Mouse (Mus musculus) intestine, postnatal 0 days (tissue): ENCODE measurements around the gene Jmjd7. TPM values are rescaled to one million over a fixed set of nuclear protein-coding genes. Genes with fewer than 3 reads are reported as not detected.

Experiments used
- ATAC-seq: fragments of 200-750 bp; cut with Nextera tagmentation; 2 replicates; pipeline ENCODE4 v1.8.0; 2017; ENCODE audit warnings: mild to moderate bottlenecking, moderate TSS enrichment, moderate library complexity
- H3K27ac ChIP-seq: fragments of 300-500 bp; sonication (generic); 2 replicates; pipeline ENCODE4 v1.5.1; 2014; ENCODE audit warnings: mild to moderate bottlenecking, low read depth, low read length, moderate library complexity
- H3K27me3 ChIP-seq: fragments of 300-500 bp; sonication (generic); replicated peaks from 2 replicates; pipeline ENCODE4 v1.6.1; 2014; ENCODE audit warnings: low read length, mixed read lengths; ENCODE audit not compliant: control insufficient read depth, insufficient read depth
- H3K36me3 ChIP-seq: fragments of 300-500 bp; sonication (generic); 2 replicates; pipeline ENCODE4 v1.6.1; 2014; ENCODE audit warnings: mild to moderate bottlenecking, moderate library complexity; ENCODE audit not compliant: control insufficient read depth, insufficient read depth
- H3K4me1 ChIP-seq: fragments of 300-500 bp; sonication (generic); replicated peaks from 2 replicates; pipeline ENCODE4 v1.6.1; 2014; ENCODE audit warnings: antibody characterized with exemption, low read length, mixed read lengths; ENCODE audit not compliant: control insufficient read depth, insufficient read depth
- H3K4me2 ChIP-seq: fragments of 300-500 bp; sonication (generic); replicated peaks from 2 replicates; pipeline ENCODE4 v1.6.1; 2014; ENCODE audit warnings: low read depth, mild to moderate bottlenecking, moderate library complexity
- H3K4me3 ChIP-seq: fragments of 300-500 bp; sonication (generic); 2 replicates; pipeline ENCODE4 v1.5.1; 2014; ENCODE audit warnings: low read depth, low read length
- H3K9ac ChIP-seq: fragments of 300-500 bp; sonication (generic); 2 replicates; pipeline ENCODE4 v1.6.1; 2014; ENCODE audit warnings: mild to moderate bottlenecking, low read depth, low read length
- H3K9me3 ChIP-seq: fragments of 300-500 bp; sonication (generic); 2 replicates; pipeline ENCODE4 v1.6.1; 2016; ENCODE audit warnings: mixed run types; ENCODE audit not compliant: control insufficient read depth
- CTCF ChIP-seq: sonication (generic); IDR thresholded peaks from 2 replicates; pipeline ENCODE4 v1.5.1; 2016; ENCODE audit warnings: low read depth, mild to moderate bottlenecking, control low read depth, antibody characterized with exemption, moderate library complexity
- WGBS: fragments of 180-500 bp; shearing (Covaris S2); extraction: QIAGEN DNeasy Blood & Tissue Kit; methylation state at CpG from one replicate; pipeline ENCODE4 v1.1.7; 2014; 5-methylcytosine and 5-hydroxymethylcytosine counted together
- polyA plus RNA-seq: library from polyadenylated mRNA; unstranded; fragments of >200 nt; fragmentation: Nextera tagmentation; extraction: Ambion mirVana; gene quantifications from 2 replicates; pipeline ENCODE4 v1.2.1, GENCODE M21; 2015

The Jmjd7 gene
- polyA plus RNA-seq, 1 experiment from 2014 or later: 8.9 TPM

DNA sequence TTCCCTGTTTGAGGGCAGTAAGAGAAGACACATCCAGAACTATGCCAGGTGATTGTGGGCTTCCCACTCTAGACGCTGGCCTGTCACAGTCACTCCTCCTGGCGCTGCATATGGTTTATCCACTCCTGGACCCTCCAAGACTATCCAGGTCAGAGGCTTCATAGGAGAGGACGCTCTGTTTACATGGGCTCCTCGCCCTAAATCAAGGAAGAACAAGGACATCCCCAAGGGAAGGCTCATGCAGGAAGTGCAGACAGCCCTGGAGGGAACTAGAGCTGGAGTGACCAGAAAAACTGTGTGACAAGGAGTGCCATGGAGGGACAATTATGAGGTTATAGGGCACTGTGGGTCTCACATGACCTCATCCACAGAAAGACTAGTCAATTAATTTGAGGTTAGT is 29.9 kb upstream of the Jmjd7 start:
- no peak overlapping the region for H3K4me2 ChIP-seq
- H3K4me3 ChIP-seq: no peak overlapping the region
- no peak for ATAC-seq
- H3K27ac ChIP-seq: peak overlapping the region; percentile 50; the same call in 1 of the 2 replicates
- H3K9ac ChIP-seq: no peak overlapping the region
- no peak for TF ChIP-seq CTCF
- peaks cover 16% of the 10 kb centered on the region for H3K4me1 ChIP-seq
- H3K27me3 ChIP-seq: no peaks in the 10 kb centered on the region
- 71% methylated on average over 4 of the region's 4 CpGs for WGBS
- H3K36me3 ChIP-seq: 0 out of 2 replicates have a peak, but pooled peaks cover 5% of the 10 kb centered on the region
- H3K9me3 ChIP-seq: no peaks in the 10 kb centered on the region

GRCm38 (mm10) chr2:119999731-120000130 is 27.6 kb upstream of the Jmjd7 start:
- ATAC-seq: no peak
- TF ChIP-seq CTCF: no peak

DNA sequence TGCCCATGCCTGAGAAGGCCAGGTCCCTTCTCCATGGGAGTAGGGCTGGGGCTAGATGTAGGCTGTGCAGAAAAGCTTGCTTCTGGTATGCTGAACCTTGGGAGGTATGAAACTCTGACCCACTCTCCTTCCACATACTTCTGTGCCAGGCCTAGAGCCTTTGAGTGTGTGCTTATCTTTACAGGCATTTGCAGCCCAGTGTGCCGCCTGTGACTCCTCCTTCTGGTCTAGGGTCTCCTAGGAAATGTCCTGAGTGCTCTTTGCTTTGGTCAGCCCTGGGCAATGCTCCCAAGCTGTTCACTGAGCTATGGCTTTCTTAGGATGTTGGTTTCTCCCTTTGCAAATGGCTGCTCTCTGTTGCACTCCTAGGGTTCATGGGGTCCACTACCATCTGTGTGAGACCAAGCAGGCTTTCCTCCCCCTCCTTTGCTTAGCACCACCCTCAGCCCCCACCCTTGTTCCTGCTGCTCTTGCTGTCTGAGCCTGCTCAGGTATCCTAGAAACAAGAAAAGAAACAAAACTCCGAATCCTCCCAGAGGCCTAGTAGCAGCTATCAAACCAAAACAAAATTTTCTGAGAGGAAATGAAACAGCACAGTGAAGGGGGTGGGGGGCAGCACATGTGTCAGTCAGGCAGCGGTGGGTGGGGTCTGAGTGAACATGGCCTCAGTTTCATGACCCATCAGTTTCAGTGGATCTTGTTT is 26.2 kb upstream of the Jmjd7 start:
- no peak overlapping the region for H3K27ac ChIP-seq
- 66% methylated on average over 3 of the region's 3 CpGs for WGBS

More at GRCm38 (mm10) chr2:119999731-120000130, 27.6 kb upstream of the Jmjd7 start:
- no peak overlapping the region for H3K4me3 ChIP-seq
- H3K4me1 ChIP-seq: peaks cover 12% of the 10 kb centered on the region
- H3K27ac ChIP-seq: no peak overlapping the region
- 94% methylated on average over 2 of the region's 2 CpGs for WGBS
- H3K4me2 ChIP-seq: no peak overlapping the region
- no peaks in the 10 kb centered on the region for H3K9me3 ChIP-seq
- no peak overlapping the region for H3K9ac ChIP-seq
- 0 out of 2 replicates have a peak, but pooled peaks cover 5% of the 10 kb centered on the region for H3K36me3 ChIP-seq
- H3K27me3 ChIP-seq: no peaks in the 10 kb centered on the region

GRCm38 (mm10) chr2:120001956-120002355 is 25.3 kb upstream of the Jmjd7 start:
- no peak overlapping the region for H3K9ac ChIP-seq
- TF ChIP-seq CTCF: no peak
- H3K27ac ChIP-seq: no peak overlapping the region
- 74% methylated on average over 4 of the region's 4 CpGs for WGBS
- H3K4me3 ChIP-seq: no peak overlapping the region
- no peaks in the 10 kb centered on the region for H3K27me3 ChIP-seq
- no peak for ATAC-seq
- peaks cover 5% of the 10 kb centered on the region; the same call in 1 of the 2 replicates for H3K4me1 ChIP-seq
- H3K9me3 ChIP-seq: no peaks in the 10 kb centered on the region
- H3K4me2 ChIP-seq: no peak overlapping the region
- 0 out of 2 replicates have a peak, but pooled peaks cover 5% of the 10 kb centered on the region for H3K36me3 ChIP-seq

More for the DNA sequence above, 26.2 kb upstream of the Jmjd7 start:
- peaks cover 5% of the 10 kb centered on the region; the same call in 1 of the 2 replicates for H3K4me1 ChIP-seq
- ATAC-seq: no peak
- no peak overlapping the region for H3K4me2 ChIP-seq
- H3K4me3 ChIP-seq: no peak overlapping the region
- H3K9ac ChIP-seq: no peak overlapping the region
- no peak for TF ChIP-seq CTCF
- no peaks in the 10 kb centered on the region for H3K9me3 ChIP-seq
- no peaks in the 10 kb centered on the region for H3K27me3 ChIP-seq
- H3K36me3 ChIP-seq: 0 out of 2 replicates have a peak, but pooled peaks cover 5% of the 10 kb centered on the region

GRCm38 (mm10) chr2:120003970-120004369 is 23.3 kb upstream of the Jmjd7 start:
- TF ChIP-seq CTCF: no peak
- Histone ChIP-seq H3K27me3 (no peaks in the 10 kb centered on the region), H3K4me3 (no peak overlapping the region), H3K4me1 (no peaks in the 10 kb centered on the region), H3K4me2 (no peak overlapping the region), H3K9me3 (no peaks in the 10 kb centered on the region), H3K36me3 (0 out of 2 replicates have a peak, but pooled peaks cover 5% of the 10 kb centered on the region), H3K9ac (no peak overlapping the region), H3K27ac (no peak overlapping the region)
- 89% methylated on average over 2 of the region's 2 CpGs for WGBS
- ATAC-seq: no peak

- WGBS: 91% methylated on average over 7 of the region's 7 CpGs
- Histone ChIP-seq H3K9ac (no peak overlapping the region), H3K9me3 (no peaks in the 10 kb centered on the region), H3K36me3 (no peaks in the 10 kb centered on the region), H3K27ac (no peak overlapping the region), H3K4me1 (no peaks in the 10 kb centered on the region), H3K4me2 (no peak overlapping the region), H3K4me3 (no peak overlapping the region), H3K27me3 (no peaks in the 10 kb centered on the region)
- ATAC-seq: no peak
- no peak for TF ChIP-seq CTCF
These were observed 20.6 kb upstream of the Jmjd7 start for GRCm38 (mm10) chr2:120006696-120007095.
